14 mouse cellular contexts compared by ENCODE assay signal in genomic region chr2:91904618-91905307, GRCm38 (mm10). TPM values are rescaled to one million over a fixed set of nuclear protein-coding genes. Genes with fewer than 3 reads are reported as not detected.
A peak's percentile ranks its signal among the peaks of the same experiment; 100 is the strongest.
DNase-seq lines count a peak whose midpoint lies in the region; ATAC-seq and TF ChIP-seq lines count a peak whose summit lies in the region.
"Had no signal": no experiment of that assay in that cellular context is flagged by ENCODE, and none has a peak within 500 bp of the region (broad histone marks: within the 10 kb centered on the region; RNA-seq: fewer than 3 reads in every experiment).

No protein-coding gene starts in this region.

- H3K9ac ChIP-seq in forebrain, embryonic 11.5 days (ENCODE audit: low read length) = no peak overlapping the region
- H3K9ac ChIP-seq in stomach, postnatal 0 days (ENCODE audit: low read length) = no peak overlapping the region
- H3K9ac ChIP-seq: intestine, embryonic 15.5 days had no signal

- peaks cover 68% of the 10 kb centered on the region for H3K36me3 ChIP-seq in forebrain, embryonic 10.5 days (replicated peaks)
- no peaks in the 10 kb centered on the region; the same call in 1 of the 2 replicates for H3K36me3 ChIP-seq in forebrain, embryonic 11.5 days (ENCODE audit: control insufficient read depth, insufficient read depth, low read length)
- peaks cover 7% of the 10 kb centered on the region for H3K36me3 ChIP-seq in stomach, postnatal 0 days (ENCODE audit: control insufficient read depth, insufficient read depth, low read length)

- H3K4me3 ChIP-seq in forebrain, embryonic 10.5 days = no peak overlapping the region
- no peak overlapping the region for H3K4me3 ChIP-seq in forebrain, embryonic 11.5 days (ENCODE audit: low read depth, low read length)
- no peak overlapping the region for H3K4me3 ChIP-seq in stomach, postnatal 0 days (ENCODE audit: low read depth, low read length)
- H3K4me3 ChIP-seq: intestine, embryonic 15.5 days had no signal

- H3K9me3 ChIP-seq in forebrain, embryonic 10.5 days = no peaks in the 10 kb centered on the region
- H3K9me3 ChIP-seq in forebrain, embryonic 11.5 days (ENCODE audit: control insufficient read depth, low read length) = no peaks in the 10 kb centered on the region
- H3K9me3 ChIP-seq in stomach, postnatal 0 days (ENCODE audit: control insufficient read depth, low read length) = no peaks in the 10 kb centered on the region
- H3K9me3 ChIP-seq: intestine, embryonic 15.5 days had no signal

- 88% methylated on average over 5 of the region's 5 CpGs for WGBS in forebrain, embryonic 10.5 days
- WGBS in forebrain, embryonic 11.5 days = 79% methylated on average over 5 of the region's 5 CpGs
- WGBS in stomach, postnatal 0 days = 59% methylated on average over 5 of the region's 5 CpGs

- H3K4me2 ChIP-seq in forebrain, embryonic 11.5 days (ENCODE audit: low read depth, low read length, severe bottlenecking) = no peak overlapping the region
- no peak overlapping the region for H3K4me2 ChIP-seq in stomach, postnatal 0 days (replicated peaks; ENCODE audit: low read depth)
- H3K4me2 ChIP-seq: intestine, embryonic 15.5 days had no signal

- no peak for DNase-seq in forebrain, embryonic 10.5 days (ENCODE audit: extremely low spot score, low spot score)
- DNase-seq in forebrain, embryonic 11.5 days (ENCODE audit: low spot score) = no peak
- peak; percentile 47 for DNase-seq in right cerebral cortex, postnatal 25 days
- no peak for DNase-seq in right cerebral cortex, postnatal 36 days (ENCODE audit: low spot score in 2 of 2)
- peak; percentile 33 to 38 for DNase-seq in layer of hippocampus, postnatal 36 days
- peak; percentile 23 for DNase-seq in stomach, postnatal 0 days (ENCODE audit: low spot score)
- no peak for DNase-seq in adrenal gland, postnatal 14 days
- DNase-seq in ovary, adult 18-20 months (ENCODE audit: low spot score) = no peak
- DNase-seq: adrenal gland, adult 2 months; heart, adult 18-20 months; thymus, adult 18-20 months had no signal

- H3K27ac ChIP-seq in forebrain, embryonic 10.5 days = peak overlapping the region; percentile 58; the same call in 1 of the 2 replicates
- no peak overlapping the region for H3K27ac ChIP-seq in forebrain, embryonic 11.5 days (ENCODE audit: low read depth, low read length)
- H3K27ac ChIP-seq in stomach, postnatal 0 days (replicated peaks) = peak overlapping the region; percentile 45; the same call in 1 of the 2 replicates
- H3K27ac ChIP-seq: intestine, embryonic 15.5 days had no signal

- no peak for TF ChIP-seq CTCF in stomach, postnatal 0 days (IDR thresholded peaks at IDR 0.05; ENCODE audit: low read depth)

- no peak for TF ChIP-seq EP300 in stomach, postnatal 0 days (optimal IDR thresholded peaks at IDR 0.05)

- ATAC-seq in forebrain, embryonic 11.5 days (replicated peaks; ENCODE audit: low FRiP score) = no peak
- ATAC-seq in stomach, postnatal 0 days (ENCODE audit: low FRiP score, low TSS enrichment) = peak; percentile 59; the same call in 1 of the 2 replicates
- ATAC-seq: intestine, embryonic 15.5 days had no signal

- peaks cover 7% of the 10 kb centered on the region; the same call in 1 of the 2 replicates for H3K4me1 ChIP-seq in forebrain, embryonic 10.5 days
- no peaks in the 10 kb centered on the region for H3K4me1 ChIP-seq in forebrain, embryonic 11.5 days (replicated peaks; ENCODE audit: control insufficient read depth, insufficient read depth, low read length)
- no peaks in the 10 kb centered on the region; the same call in 1 of the 2 replicates for H3K4me1 ChIP-seq in stomach, postnatal 0 days (replicated peaks; ENCODE audit: control insufficient read depth, insufficient read depth)
- H3K4me1 ChIP-seq: intestine, embryonic 15.5 days had no signal

- H3K27me3 ChIP-seq in forebrain, embryonic 10.5 days (ENCODE audit: poor library complexity, severe bottlenecking) = no peaks in the 10 kb centered on the region
- no peaks in the 10 kb centered on the region for H3K27me3 ChIP-seq in forebrain, embryonic 11.5 days (ENCODE audit: control insufficient read depth, insufficient read depth, low read length)
- H3K27me3 ChIP-seq in stomach, postnatal 0 days (ENCODE audit: control insufficient read depth, insufficient read depth, low read length) = no peaks in the 10 kb centered on the region
- H3K27me3 ChIP-seq: intestine, embryonic 15.5 days had no signal

RNA-seq across cellular contexts. Expression of gene Chrm4, which starts 22.3 kb away (rescaled TPM):
- 0.12 and 0.77 TPM in 2 replicates for polyA plus RNA-seq in forebrain, embryonic 10.5 days (2016; fragmentation: Nextera tagmentation; extraction: Ambion mirVana)
- polyA plus RNA-seq in forebrain, embryonic 11.5 days (2014; fragmentation: Nextera tagmentation; extraction: Ambion mirVana) = 0.47 and 0.56 TPM in 2 replicates
- total RNA-seq in layer of hippocampus, postnatal 36 days (2021) = 10 to 100 TPM; 25.7 to 28.6 TPM
- 0.08 and 0.16 TPM in 2 replicates for polyA plus RNA-seq in stomach, postnatal 0 days (2015; fragmentation: Nextera tagmentation; extraction: Ambion mirVana)
- 1.2 and 1.5 TPM in 2 replicates for total RNA-seq in adrenal gland, postnatal 14 days (2021)
- total RNA-seq: heart, adult 18-20 months had no signal

RNA-seq across cellular contexts. Expression of gene Mdk, which starts 27.3 kb away (rescaled TPM):
- polyA plus RNA-seq in forebrain, embryonic 10.5 days (2016; fragmentation: Nextera tagmentation; extraction: Ambion mirVana) = 1,773 and 1,865 TPM in 2 replicates
- polyA plus RNA-seq in forebrain, embryonic 11.5 days (2014; fragmentation: Nextera tagmentation; extraction: Ambion mirVana) = 1,095 and 1,130 TPM in 2 replicates
- 10 to 100 TPM; 25.4 to 29.4 TPM for total RNA-seq in layer of hippocampus, postnatal 36 days (2021)
- 157 and 170 TPM in 2 replicates for polyA plus RNA-seq in stomach, postnatal 0 days (2015; fragmentation: Nextera tagmentation; extraction: Ambion mirVana)
- total RNA-seq in adrenal gland, postnatal 14 days (2021) = 14.6 and 17.5 TPM in 2 replicates

RNA-seq across cellular contexts. Expression of gene Gm9821, which starts 40.7 kb away (rescaled TPM):
- polyA plus RNA-seq in forebrain, embryonic 10.5 days (2016; fragmentation: Nextera tagmentation; extraction: Ambion mirVana) = 0.44 and 0.52 TPM in 2 replicates
- polyA plus RNA-seq in forebrain, embryonic 11.5 days (2014; fragmentation: Nextera tagmentation; extraction: Ambion mirVana) = 0.36 and 0.90 TPM in 2 replicates
- not detected for total RNA-seq in layer of hippocampus, postnatal 36 days (2021)
- polyA plus RNA-seq in stomach, postnatal 0 days (2015; fragmentation: Nextera tagmentation; extraction: Ambion mirVana) = 0.13 and 0.15 TPM in 2 replicates
- total RNA-seq in adrenal gland, postnatal 14 days (2021) = not detected in 2 replicates
- total RNA-seq: adrenal gland, adult 2 months; heart, adult 18-20 months; left cerebral cortex, adult 18-20 months had no signal
- polyA plus RNA-seq: adrenal gland, adult 2 months; embryonic facial prominence, embryonic 11.5 days had no signal

Comparison
In these comparisons a context has a peak if more than half of its experiments do, and no peak if none do; other contexts are left out.
1. DNase-seq: peak in right cerebral cortex, postnatal 25 days (single experiment), layer of hippocampus, postnatal 36 days (2 of 2) and stomach, postnatal 0 days (single experiment); none in forebrain, embryonic 10.5 days (single experiment), forebrain, embryonic 11.5 days (single experiment), right cerebral cortex, postnatal 36 days (0 of 2), adrenal gland, postnatal 14 days (single experiment) and ovary, adult 18-20 months (single experiment).